Mouse (Mus musculus) liver, embryonic 11.5 days (tissue): ENCODE data around the gene Tcp11. TPM values are rescaled to one million over a fixed set of nuclear protein-coding genes. Genes with fewer than 3 reads are reported as not detected.

Experiments used
- ATAC-seq: fragments of 200-750 bp; cut with Nextera tagmentation; replicated peaks from 2 replicates; pipeline ENCODE4 v1.8.0; 2017; ENCODE audit warnings: moderate number of reproducible peaks, mild to moderate bottlenecking, moderate TSS enrichment, moderate library complexity; ENCODE audit not compliant: low FRiP score
- DNase-seq: peaks from one replicate; pipeline ENCODE4 v3.0.0-alpha.2; 2017; ENCODE audit warnings: low spot score
- H3K27ac ChIP-seq: fragments of 300-500 bp; sonication (generic); 2 replicates; pipeline ENCODE4 v1.5.1; 2014; ENCODE audit warnings: mild to moderate bottlenecking, low read depth, low read length, control low read depth
- H3K27me3 ChIP-seq: fragments of 300-500 bp; sonication (generic); replicated peaks from 2 replicates; pipeline ENCODE4 v1.6.1; 2014; ENCODE audit warnings: low read length, mixed read lengths; ENCODE audit not compliant: control insufficient read depth, insufficient read depth
- H3K36me3 ChIP-seq: fragments of 300-500 bp; sonication (generic); 2 replicates; pipeline ENCODE4 v1.6.1; 2014; ENCODE audit warnings: mild to moderate bottlenecking, low read length, moderate library complexity, mixed read lengths; ENCODE audit not compliant: control insufficient read depth, insufficient read depth
- H3K4me1 ChIP-seq: fragments of 300-500 bp; sonication (generic); replicated peaks from 2 replicates; pipeline ENCODE4 v1.6.1; 2014; ENCODE audit warnings: low read length, mixed read lengths; ENCODE audit not compliant: control insufficient read depth, insufficient read depth
- H3K4me2 ChIP-seq: fragments of 300-500 bp; sonication (generic); 2 replicates; pipeline ENCODE4 v1.6.1; 2014; ENCODE audit warnings: mild to moderate bottlenecking, control low read depth, moderate library complexity
- H3K4me3 ChIP-seq: fragments of 300-500 bp; sonication (generic); 2 replicates; pipeline ENCODE4 v1.5.1; 2014; ENCODE audit warnings: low read depth, low read length, control low read depth
- H3K9ac ChIP-seq: fragments of 300-500 bp; sonication (generic); 2 replicates; pipeline ENCODE4 v1.6.1; 2014; ENCODE audit warnings: low read depth, low read length, control low read depth
- H3K9me3 ChIP-seq: fragments of 300-500 bp; sonication (generic); 2 replicates; pipeline ENCODE4 v1.6.1; 2016; ENCODE audit warnings: low read length, inconsistent platforms, mixed read lengths; ENCODE audit not compliant: control insufficient read depth
- WGBS: fragments of 180-500 bp; shearing (Covaris S2); extraction: QIAGEN DNeasy Blood & Tissue Kit; methylation state at CpG from one replicate; pipeline ENCODE4 v1.1.7; 2014; 5-methylcytosine and 5-hydroxymethylcytosine counted together
- polyA plus RNA-seq: library from polyadenylated mRNA; unstranded; fragments of >200 nt; fragmentation: Nextera tagmentation; extraction: Ambion mirVana; gene quantifications from 2 replicates; pipeline ENCODE4 v1.2.1, GENCODE M21; 2014

Tcp11 gene
- polyA plus RNA-seq, 1 experiment from 2014 or later: 0.97 TPM

DNA sequence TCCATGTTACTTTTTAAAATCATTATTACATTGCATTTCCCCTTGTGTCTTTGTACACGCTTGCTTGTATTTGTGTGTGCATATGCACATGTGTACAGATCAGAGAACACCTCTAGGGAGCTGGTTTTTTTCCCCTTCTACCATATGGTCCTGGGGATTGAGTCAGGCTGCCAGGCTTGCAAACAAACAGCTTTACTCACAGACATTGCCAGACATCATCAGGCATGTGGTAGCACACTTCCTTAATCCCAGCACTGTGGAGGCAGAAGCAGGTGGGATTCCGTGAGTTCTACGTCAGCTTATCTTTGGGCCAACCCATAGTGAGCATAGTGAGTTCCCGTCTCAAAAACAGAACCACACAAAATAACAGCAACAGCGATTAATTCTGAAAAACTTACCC lies 33.4 kb downstream of the Tcp11 start:
- ATAC-seq: no peak
- H3K27ac ChIP-seq: no peak overlapping the region
- peaks cover 5% of the 10 kb centered on the region; the same call in 1 of the 2 replicates for H3K36me3 ChIP-seq
- DNase-seq: no peak
- no peak overlapping the region for H3K9ac ChIP-seq
- H3K4me1 ChIP-seq: no peaks in the 10 kb centered on the region
- H3K4me2 ChIP-seq: no peak overlapping the region
- H3K4me3 ChIP-seq: no peak overlapping the region
- no peaks in the 10 kb centered on the region for H3K27me3 ChIP-seq
- no peaks in the 10 kb centered on the region for H3K9me3 ChIP-seq
- 87% methylated on average over 5 of the region's 5 CpGs for WGBS

- Histone ChIP-seq H3K27me3 (no peaks in the 10 kb centered on the region), H3K4me3 (no peak overlapping the region), H3K36me3 (peaks cover 3% of the 10 kb centered on the region; the same call in 1 of the 2 replicates), H3K4me2 (no peak overlapping the region), H3K27ac (no peak overlapping the region), H3K9ac (no peak overlapping the region), H3K4me1 (no peaks in the 10 kb centered on the region), H3K9me3 (no peaks in the 10 kb centered on the region)
- DNase-seq (no peak), ATAC-seq (no peak)
- 76% methylated on average over 23 of the region's 23 CpGs for WGBS
Observed at GRCm38 (mm10) chr17:28042299-28042771, 38.1 kb downstream of the Tcp11 start.

DNA sequence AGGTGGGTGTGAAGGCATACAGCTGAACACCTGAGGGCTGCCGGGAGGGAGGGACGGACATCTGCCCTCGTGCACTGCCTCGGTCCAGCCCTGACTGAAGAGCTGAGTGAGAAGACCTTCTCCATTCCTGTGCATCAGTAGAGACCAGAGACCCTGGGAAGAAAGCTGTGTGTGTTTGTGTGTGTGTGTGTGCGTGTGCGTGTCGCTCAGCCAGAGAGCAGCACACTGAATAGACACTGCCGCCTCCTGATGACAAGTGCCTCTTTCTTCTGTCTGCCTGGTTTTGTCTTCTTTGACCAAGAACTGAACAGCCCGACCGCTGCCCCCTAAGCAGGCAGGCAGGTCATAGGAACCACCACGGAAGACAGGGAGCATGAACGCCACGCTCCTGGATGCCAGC lies 39.1 kb downstream of the Tcp11 start:
- no peaks in the 10 kb centered on the region for H3K27me3 ChIP-seq
- ATAC-seq (no peak), DNase-seq (no peak)
- H3K4me1 ChIP-seq: no peaks in the 10 kb centered on the region; the same call in 1 of the 2 replicates
- peaks cover 3% of the 10 kb centered on the region; the same call in 1 of the 2 replicates for H3K36me3 ChIP-seq
- 93% methylated on average over 13 of the region's 13 CpGs for WGBS
- no peak overlapping the region for H3K4me2 ChIP-seq
- no peak overlapping the region for H3K4me3 ChIP-seq
- H3K9me3 ChIP-seq: no peaks in the 10 kb centered on the region
- no peak overlapping the region for H3K9ac ChIP-seq
- H3K27ac ChIP-seq: no peak overlapping the region

DNA sequence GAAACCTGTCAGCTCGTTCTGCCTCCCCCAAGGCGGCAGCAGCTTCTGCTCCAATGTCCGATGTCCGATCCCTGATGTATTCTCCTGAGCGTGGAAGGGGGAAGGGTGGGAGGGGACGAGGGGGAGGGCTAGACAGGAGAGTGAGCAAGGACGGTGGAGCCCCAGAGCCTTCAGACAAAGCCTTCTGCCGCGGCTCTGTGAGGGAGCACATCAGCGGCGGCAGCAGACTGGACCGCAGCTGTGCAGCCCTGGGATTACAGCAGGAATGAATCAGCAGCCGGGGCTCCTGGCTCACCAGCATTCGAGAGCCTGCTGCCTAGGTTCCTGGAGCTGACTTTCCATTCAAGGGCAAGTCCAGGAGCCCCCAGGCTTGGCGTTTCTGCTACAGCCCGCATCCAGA lies 39.8 kb downstream of the Tcp11 start:
- H3K9me3 ChIP-seq: no peaks in the 10 kb centered on the region
- H3K36me3 ChIP-seq: peaks cover 3% of the 10 kb centered on the region; the same call in 1 of the 2 replicates
- H3K4me3 ChIP-seq: no peak overlapping the region
- 68% methylated on average over 16 of the region's 16 CpGs for WGBS
- no peaks in the 10 kb centered on the region for H3K27me3 ChIP-seq
- ATAC-seq (no peak), DNase-seq (no peak)
- no peak overlapping the region for H3K9ac ChIP-seq
- H3K4me2 ChIP-seq: no peak overlapping the region
- H3K4me1 ChIP-seq: no peaks in the 10 kb centered on the region; the same call in 1 of the 2 replicates
- H3K27ac ChIP-seq: no peak overlapping the region

- H3K9ac ChIP-seq: no peak overlapping the region
- ATAC-seq: no peak
- no peak overlapping the region for H3K4me2 ChIP-seq
- WGBS: 82% methylated on average over 14 of the region's 14 CpGs
- H3K36me3 ChIP-seq: no peaks in the 10 kb centered on the region
- H3K27ac ChIP-seq: no peak overlapping the region
- H3K4me3 ChIP-seq: no peak overlapping the region
- DNase-seq: no peak
- no peaks in the 10 kb centered on the region for H3K9me3 ChIP-seq
- no peaks in the 10 kb centered on the region for H3K27me3 ChIP-seq
- no peaks in the 10 kb centered on the region; the same call in 1 of the 2 replicates for H3K4me1 ChIP-seq
Observed at GRCm38 (mm10) chr17:28036813-28037756, 43.4 kb downstream of the Tcp11 start.

DNA sequence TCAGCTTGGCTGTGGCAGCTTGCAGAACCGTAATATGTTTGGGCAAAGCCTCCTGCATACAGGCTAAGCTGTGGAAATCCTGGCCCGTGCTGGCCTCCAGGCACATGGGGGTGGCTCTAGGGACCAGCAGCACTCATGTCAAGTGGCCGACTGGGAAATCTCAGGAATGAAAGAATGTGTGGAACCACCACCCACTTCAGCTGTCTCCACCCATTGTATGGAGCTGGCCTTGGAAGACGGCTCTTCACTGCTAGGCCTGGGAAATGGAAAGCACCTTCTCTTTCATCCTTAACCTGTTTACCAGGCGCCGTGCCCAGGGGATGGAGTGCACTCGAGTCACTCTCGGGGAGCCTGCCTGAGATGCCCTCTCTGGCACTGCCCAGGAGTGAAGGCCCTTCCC lies 45.5 kb downstream of the Tcp11 start:
- ATAC-seq: no peak
- Histone ChIP-seq H3K36me3 (no peaks in the 10 kb centered on the region), H3K4me2 (no peak overlapping the region), H3K9me3 (no peaks in the 10 kb centered on the region), H3K27me3 (no peaks in the 10 kb centered on the region), H3K9ac (no peak overlapping the region), H3K4me1 (peaks cover 9% of the 10 kb centered on the region), H3K4me3 (no peak overlapping the region), H3K27ac (no peak overlapping the region)
- DNase-seq: no peak
- 76% methylated on average over 8 of the region's 8 CpGs for WGBS

DNA sequence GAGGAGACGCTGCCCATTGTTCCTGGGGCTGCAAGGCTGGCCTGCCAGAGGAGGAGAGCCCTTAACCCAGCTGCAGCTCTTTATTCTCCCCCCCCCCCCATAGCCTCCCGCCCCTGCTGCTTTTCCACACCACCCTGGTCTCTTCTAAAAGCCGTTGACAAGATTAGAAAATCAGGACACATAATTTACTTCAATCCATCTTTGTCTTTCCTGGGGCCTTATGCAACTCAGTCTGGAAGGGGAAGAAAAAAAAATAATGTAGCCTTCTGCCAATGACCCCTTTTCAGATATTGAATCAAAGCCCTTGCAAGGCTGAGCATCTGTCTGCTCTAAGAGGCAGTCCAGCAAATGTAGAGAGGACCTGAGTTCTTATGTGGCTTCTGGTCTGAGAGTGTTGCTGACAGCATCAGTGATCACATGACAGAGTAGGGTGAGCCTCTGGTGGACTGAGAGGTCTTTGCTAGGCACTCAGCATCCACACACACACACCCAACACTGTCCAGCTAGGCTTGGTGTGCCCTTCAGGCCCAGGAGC lies 47.3 kb downstream of the Tcp11 start:
- H3K9ac ChIP-seq: no peak overlapping the region
- H3K27me3 ChIP-seq: no peaks in the 10 kb centered on the region
- H3K36me3 ChIP-seq: no peaks in the 10 kb centered on the region
- H3K27ac ChIP-seq: no peak overlapping the region
- no peak overlapping the region for H3K4me3 ChIP-seq
- peaks cover 14% of the 10 kb centered on the region for H3K4me1 ChIP-seq
- no peak for DNase-seq
- 62% methylated on average over 3 of the region's 3 CpGs for WGBS
- H3K9me3 ChIP-seq: no peaks in the 10 kb centered on the region
- no peak for ATAC-seq
- H3K4me2 ChIP-seq: no peak overlapping the region

- H3K9ac ChIP-seq: no peak overlapping the region
- H3K27ac ChIP-seq: no peak overlapping the region
- WGBS: 85% methylated on average over 10 of the region's 10 CpGs
Observed at GRCm38 (mm10) chr17:28032219-28032618, 48.2 kb downstream of the Tcp11 start.

More at GRCm38 (mm10) chr17:28032219-28032618, 48.2 kb downstream of the Tcp11 start:
- H3K4me1 ChIP-seq: peaks cover 15% of the 10 kb centered on the region
- H3K9me3 ChIP-seq: no peaks in the 10 kb centered on the region
- H3K36me3 ChIP-seq: no peaks in the 10 kb centered on the region
- no peaks in the 10 kb centered on the region for H3K27me3 ChIP-seq
- no peak for DNase-seq
- ATAC-seq: no peak
- no peak overlapping the region for H3K4me3 ChIP-seq
- H3K4me2 ChIP-seq: no peak overlapping the region
